Mouse (Mus musculus): ENCODE results near the gene Adora2b.

Adora2b gene

GRCm38 (mm10) chr11:62248401-62249244 lies at the start of gene Adora2b:
TSS of gene Adora2b (plus strand) at chr11:62248984.
- DNase-seq, result peak; percentile 37

- DNase-seq, result no peak
Measured at GRCm38 (mm10) chr11:62200901-62201512, 47.8 kb upstream of the Adora2b start.

GRCm38 (mm10) chr11:62202645-62203044 lies 46.1 kb upstream of the Adora2b start:
- no peak for DNase-seq

GRCm38 (mm10) chr11:62209111-62209510 lies 39.7 kb upstream of the Adora2b start:
- DNase-seq, result no peak

- DNase-seq, result no peak
Measured at GRCm38 (mm10) chr11:62209891-62210290, 38.9 kb upstream of the Adora2b start.

- DNase-seq, result no peak
Measured at GRCm38 (mm10) chr11:62213384-62213989, 35.3 kb upstream of the Adora2b start.

- DNase-seq, result no peak
Measured at GRCm38 (mm10) chr11:62215107-62215506, 33.7 kb upstream of the Adora2b start.

GRCm38 (mm10) chr11:62217751-62218150 lies 31.0 kb upstream of the Adora2b start:
- no peak for DNase-seq

- no peak for DNase-seq
Measured at GRCm38 (mm10) chr11:62220756-62221510, 27.9 kb upstream of the Adora2b start.

- no peak for DNase-seq
Measured at GRCm38 (mm10) chr11:62223416-62223815, 25.4 kb upstream of the Adora2b start.

GRCm38 (mm10) chr11:62223962-62224361 lies 24.8 kb upstream of the Adora2b start:
- no peak for DNase-seq

- DNase-seq, result no peak
Measured at GRCm38 (mm10) chr11:62224797-62225196, 24.0 kb upstream of the Adora2b start.

GRCm38 (mm10) chr11:62240631-62241261 lies 8.0 kb upstream of the Adora2b start:
- DNase-seq, result no peak

- DNase-seq, result no peak
Measured at GRCm38 (mm10) chr11:62243871-62244270, 4.9 kb upstream of the Adora2b start.

- DNase-seq, result no peak
Measured at GRCm38 (mm10) chr11:62244471-62244870, 4.3 kb upstream of the Adora2b start.

- no peak for DNase-seq
Measured at GRCm38 (mm10) chr11:62247759-62248400, 904 bp upstream of the Adora2b start.

- DNase-seq, result peak; percentile 15
Measured at GRCm38 (mm10) chr11:62249266-62250037, 668 bp downstream of the Adora2b start.

- DNase-seq, result no peak
Measured at GRCm38 (mm10) chr11:62251047-62251446, 2.3 kb downstream of the Adora2b start.

GRCm38 (mm10) chr11:62253380-62253779 lies 4.6 kb downstream of the Adora2b start:
- no peak for DNase-seq

GRCm38 (mm10) chr11:62259214-62259613 lies 10.4 kb downstream of the Adora2b start:
- DNase-seq, result no peak

GRCm38 (mm10) chr11:62263599-62263998 lies 14.8 kb downstream of the Adora2b start:
- no peak for DNase-seq
